Mouse (Mus musculus): ENCODE measurements around the gene Ankzf1. TPM values are rescaled to one million over a fixed set of nuclear protein-coding genes. Genes with fewer than 3 reads are reported as not detected.
A peak's percentile ranks its signal among the peaks of the same experiment; 100 is the strongest.

The Ankzf1 gene
- total and polyA plus RNA-seq, 2 experiments from 2014 or later, result 11.6 to 20.6 TPM

GRCm38 (mm10) chr1:75181377-75181870 lies 10.5 kb upstream of the Ankzf1 start:
- H3K4me2 ChIP-seq (ENCODE audit: low read depth, low read length), result no peak overlapping the region
- no peak for ATAC-seq (ENCODE audit: insufficient read depth, low read depth)
- no peak for DNase-seq (ENCODE audit: low spot score)
- TF ChIP-seq EP300 (IDR thresholded peaks at IDR 0.05; ENCODE audit: low read depth), result no peak
- no peak for TF ChIP-seq CTCF (IDR thresholded peaks at IDR 0.05; ENCODE audit: low read depth)
- H3K9ac ChIP-seq (replicated peaks; ENCODE audit: low read depth, low read length), result no peak overlapping the region
- H3K27ac ChIP-seq (ENCODE audit: low read depth), result no peak overlapping the region
- no peak overlapping the region for H3K4me3 ChIP-seq (ENCODE audit: low read depth, low read length)
- H3K9me3 ChIP-seq (replicated peaks; ENCODE audit: control insufficient read depth, low read length), result no peaks in the 10 kb centered on the region
- no peaks in the 10 kb centered on the region for H3K27me3 ChIP-seq (ENCODE audit: control insufficient read depth, insufficient read depth, low read length)
- peaks cover 9% of the 10 kb centered on the region; the same call in 1 of the 2 replicates for H3K4me1 ChIP-seq (ENCODE audit: control insufficient read depth, insufficient read depth)
- H3K36me3 ChIP-seq (replicated peaks; ENCODE audit: control insufficient read depth, insufficient read depth, low read length), result peaks cover 55% of the 10 kb centered on the region
- 80% methylated on average over 4 of the region's 4 CpGs for WGBS

DNA sequence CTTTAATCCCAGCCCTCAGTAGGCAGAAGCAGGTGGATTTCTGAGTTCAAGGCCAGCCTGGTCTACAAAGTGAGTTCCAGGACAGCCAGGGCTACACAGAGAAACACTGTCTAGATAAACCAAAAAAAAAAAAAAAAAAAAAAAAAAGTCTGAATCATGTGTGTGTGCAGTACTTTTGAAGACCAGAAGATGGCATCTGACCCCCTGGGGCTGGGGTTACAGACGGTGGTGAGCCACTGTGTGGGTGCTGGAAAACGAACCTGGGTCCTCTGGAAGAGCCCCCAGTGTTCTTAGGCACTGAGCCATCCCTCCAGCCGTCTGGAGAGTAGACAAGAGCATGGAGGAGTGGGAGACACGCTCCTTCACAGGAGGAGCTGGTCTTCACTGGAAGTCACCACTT lies 9.8 kb upstream of the Ankzf1 start:
- TF ChIP-seq CTCF (IDR thresholded peaks at IDR 0.05; ENCODE audit: low read depth), result no peak; the same call in 1 of the 2 replicates
- TF ChIP-seq EP300 (IDR thresholded peaks at IDR 0.05; ENCODE audit: low read depth), result no peak
- no peak overlapping the region for H3K4me2 ChIP-seq (ENCODE audit: low read depth, low read length)
- H3K9me3 ChIP-seq (replicated peaks; ENCODE audit: control insufficient read depth, low read length), result no peaks in the 10 kb centered on the region
- peaks cover 9% of the 10 kb centered on the region; the same call in 1 of the 2 replicates for H3K4me1 ChIP-seq (ENCODE audit: control insufficient read depth, insufficient read depth)
- H3K27me3 ChIP-seq (ENCODE audit: control insufficient read depth, insufficient read depth, low read length), result no peaks in the 10 kb centered on the region
- no peak for ATAC-seq (ENCODE audit: insufficient read depth, low read depth)
- H3K27ac ChIP-seq (ENCODE audit: low read depth), result no peak overlapping the region
- no peak overlapping the region for H3K9ac ChIP-seq (replicated peaks; ENCODE audit: low read depth, low read length)
- no peak overlapping the region for H3K4me3 ChIP-seq (ENCODE audit: low read depth, low read length)
- DNase-seq (ENCODE audit: low spot score), result no peak
- peaks cover 61% of the 10 kb centered on the region for H3K36me3 ChIP-seq (replicated peaks; ENCODE audit: control insufficient read depth, insufficient read depth, low read length)
- 78% methylated on average over 4 of the region's 4 CpGs for WGBS

GRCm38 (mm10) chr1:75185495-75185894 lies 6.5 kb upstream of the Ankzf1 start:
- DNase-seq (ENCODE audit: low spot score) (no peak), ATAC-seq (ENCODE audit: insufficient read depth, low read depth) (no peak)
- 93% methylated on average over 11 of the region's 11 CpGs for WGBS
- no peak for TF ChIP-seq CTCF (IDR thresholded peaks at IDR 0.05; ENCODE audit: low read depth)
- TF ChIP-seq EP300 (IDR thresholded peaks at IDR 0.05; ENCODE audit: low read depth), result no peak
- no peak overlapping the region for H3K9ac ChIP-seq (replicated peaks; ENCODE audit: low read depth, low read length)
- no peak overlapping the region for H3K4me3 ChIP-seq (ENCODE audit: low read depth, low read length)
- no peaks in the 10 kb centered on the region for H3K9me3 ChIP-seq (replicated peaks; ENCODE audit: control insufficient read depth, low read length)
- no peaks in the 10 kb centered on the region for H3K4me1 ChIP-seq (ENCODE audit: control insufficient read depth, insufficient read depth)
- no peak overlapping the region for H3K27ac ChIP-seq (ENCODE audit: low read depth)
- H3K36me3 ChIP-seq (replicated peaks; ENCODE audit: control insufficient read depth, insufficient read depth, low read length), result peaks cover 67% of the 10 kb centered on the region
- no peaks in the 10 kb centered on the region for H3K27me3 ChIP-seq (ENCODE audit: control insufficient read depth, insufficient read depth, low read length)
- H3K4me2 ChIP-seq (ENCODE audit: low read depth, low read length), result no peak overlapping the region

GRCm38 (mm10) chr1:75187126-75187525 lies 4.8 kb upstream of the Ankzf1 start:
- Histone ChIP-seq H3K27ac (ENCODE audit: low read depth) (no peak overlapping the region), H3K4me2 (ENCODE audit: low read depth, low read length) (no peak overlapping the region), H3K36me3 (replicated peaks; ENCODE audit: control insufficient read depth, insufficient read depth, low read length) (peaks cover 59% of the 10 kb centered on the region), H3K9me3 (replicated peaks; ENCODE audit: control insufficient read depth, low read length) (no peaks in the 10 kb centered on the region), H3K9ac (replicated peaks; ENCODE audit: low read depth, low read length) (no peak overlapping the region), H3K27me3 (ENCODE audit: control insufficient read depth, insufficient read depth, low read length) (no peaks in the 10 kb centered on the region), H3K4me3 (ENCODE audit: low read depth, low read length) (no peak overlapping the region), H3K4me1 (ENCODE audit: control insufficient read depth, insufficient read depth) (peaks cover 8% of the 10 kb centered on the region)
- no peak for ATAC-seq (ENCODE audit: insufficient read depth, low read depth)
- TF ChIP-seq EP300 (IDR thresholded peaks at IDR 0.05; ENCODE audit: low read depth) (no peak), CTCF (IDR thresholded peaks at IDR 0.05; ENCODE audit: low read depth) (no peak)
- DNase-seq (ENCODE audit: low spot score), result no peak

DNA sequence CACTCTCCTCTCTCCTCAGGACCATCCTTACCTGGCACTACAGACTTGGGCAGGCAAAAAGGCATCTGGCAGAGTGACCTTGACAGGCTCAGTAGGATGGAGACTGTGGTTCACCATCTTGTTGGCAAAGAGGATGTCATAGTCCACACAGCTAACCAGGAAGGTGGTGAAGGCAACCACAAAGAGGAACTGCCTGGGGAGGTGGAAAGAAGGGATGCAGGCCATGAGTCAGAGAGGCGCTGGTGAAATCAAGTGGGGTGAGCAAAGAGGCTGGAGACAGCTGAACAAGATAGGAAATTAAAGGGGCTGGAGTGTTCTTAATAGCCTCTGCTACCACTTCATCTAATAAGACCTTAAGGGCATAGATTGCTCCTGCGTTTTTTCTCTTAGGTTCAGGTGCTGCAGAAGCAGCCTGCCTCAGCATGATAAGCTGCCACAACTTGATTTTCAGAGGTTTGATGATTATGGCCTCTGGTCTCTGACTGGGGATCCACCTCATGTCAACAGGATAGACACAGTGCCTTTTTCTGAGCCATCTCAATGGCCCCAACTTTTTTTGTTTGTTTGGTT lies 4.0 kb upstream of the Ankzf1 start:
- Histone ChIP-seq H3K27me3 (ENCODE audit: control insufficient read depth, insufficient read depth, low read length) (no peaks in the 10 kb centered on the region), H3K27ac (ENCODE audit: low read depth) (no peak overlapping the region), H3K9ac (replicated peaks; ENCODE audit: low read depth, low read length) (no peak overlapping the region), H3K4me1 (ENCODE audit: control insufficient read depth, insufficient read depth) (peaks cover 12% of the 10 kb centered on the region), H3K4me3 (ENCODE audit: low read depth, low read length) (no peak overlapping the region), H3K9me3 (replicated peaks; ENCODE audit: control insufficient read depth, low read length) (no peaks in the 10 kb centered on the region), H3K4me2 (ENCODE audit: low read depth, low read length) (no peak overlapping the region), H3K36me3 (replicated peaks; ENCODE audit: control insufficient read depth, insufficient read depth, low read length) (peaks cover 50% of the 10 kb centered on the region)
- DNase-seq (ENCODE audit: low spot score), result no peak
- no peak for ATAC-seq (ENCODE audit: insufficient read depth, low read depth)
- WGBS, result 74% methylated on average over 2 of the region's 2 CpGs
- no peak for TF ChIP-seq CTCF (IDR thresholded peaks at IDR 0.05; ENCODE audit: low read depth)
- TF ChIP-seq EP300 (IDR thresholded peaks at IDR 0.05; ENCODE audit: low read depth), result no peak

- Histone ChIP-seq H3K9me3 (replicated peaks; ENCODE audit: control insufficient read depth, low read length) (no peaks in the 10 kb centered on the region), H3K4me1 (ENCODE audit: control insufficient read depth, insufficient read depth) (peaks cover 18% of the 10 kb centered on the region), H3K27me3 (ENCODE audit: control insufficient read depth, insufficient read depth, low read length) (no peaks in the 10 kb centered on the region), H3K27ac (ENCODE audit: low read depth) (no peak overlapping the region), H3K36me3 (replicated peaks; ENCODE audit: control insufficient read depth, insufficient read depth, low read length) (peaks cover 33% of the 10 kb centered on the region), H3K9ac (replicated peaks; ENCODE audit: low read depth, low read length) (peak overlapping the region; percentile 1; the same call in 1 of the 2 replicates), H3K4me3 (ENCODE audit: low read depth, low read length) (no peak overlapping the region), H3K4me2 (ENCODE audit: low read depth, low read length) (0 out of 2 replicates have a peak overlapping the region, but pooled peaks have one; percentile 86)
- TF ChIP-seq EP300 (IDR thresholded peaks at IDR 0.05; ENCODE audit: low read depth), result no peak
- TF ChIP-seq CTCF (IDR thresholded peaks at IDR 0.05; ENCODE audit: low read depth), result no peak
- ATAC-seq (ENCODE audit: insufficient read depth, low read depth) (no peak), DNase-seq (ENCODE audit: low spot score) (no peak)
- 44% methylated on average over 2 of the region's 2 CpGs for WGBS
These were observed 1.4 kb upstream of the Ankzf1 start for GRCm38 (mm10) chr1:75190577-75190976.
